Mouse (Mus musculus) right cerebral cortex, postnatal 4 days (tissue): ENCODE measurements around the gene Adgrb2.

Experiments
- DNase-seq: peaks from one replicate; pipeline ENCODE4 v3.0.0-alpha.2; 2022

Gene Adgrb2

DNA sequence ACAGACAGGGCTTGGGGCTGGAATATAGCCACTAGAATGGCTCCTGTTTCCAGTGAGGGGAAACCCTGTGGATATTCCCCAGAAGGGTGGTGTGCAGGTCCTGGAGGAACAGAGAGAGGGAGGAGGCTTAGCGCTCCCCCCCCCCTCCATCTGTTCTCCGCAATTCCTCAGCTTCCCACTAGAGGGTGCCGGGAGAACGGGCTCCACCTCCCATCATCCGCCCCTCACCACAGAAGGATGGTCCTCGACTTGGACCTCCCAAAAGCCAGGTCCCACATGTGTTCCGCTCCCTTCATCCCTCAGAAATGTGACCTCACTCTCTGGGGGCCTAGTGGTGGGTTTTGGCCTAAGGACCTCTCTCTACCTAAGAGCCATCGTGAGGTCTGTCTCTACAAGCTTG is 51.4 kb downstream of the Adgrb2 start:
- DNase-seq = peak; percentile 52

- DNase-seq = no peak
Observed at GRCm38 (mm10) chr4:130036573-130037401, 52.1 kb downstream of the Adgrb2 start.

GRCm38 (mm10) chr4:130039351-130039750 is 54.7 kb downstream of the Adgrb2 start:
- DNase-seq = no peak

- DNase-seq = no peak
Observed at GRCm38 (mm10) chr4:130041076-130041475, 56.4 kb downstream of the Adgrb2 start.

- no peak for DNase-seq
Observed at GRCm38 (mm10) chr4:130044211-130044610, 59.5 kb downstream of the Adgrb2 start.

GRCm38 (mm10) chr4:130045609-130046008 is 60.9 kb downstream of the Adgrb2 start:
- no peak for DNase-seq

- peak; percentile 84 for DNase-seq
Observed at GRCm38 (mm10) chr4:130047331-130048202, 62.9 kb downstream of the Adgrb2 start, which contains the start of gene Col16a1. Gene Col16a1, plus strand, starts transcription at chr4:130047840.

DNA sequence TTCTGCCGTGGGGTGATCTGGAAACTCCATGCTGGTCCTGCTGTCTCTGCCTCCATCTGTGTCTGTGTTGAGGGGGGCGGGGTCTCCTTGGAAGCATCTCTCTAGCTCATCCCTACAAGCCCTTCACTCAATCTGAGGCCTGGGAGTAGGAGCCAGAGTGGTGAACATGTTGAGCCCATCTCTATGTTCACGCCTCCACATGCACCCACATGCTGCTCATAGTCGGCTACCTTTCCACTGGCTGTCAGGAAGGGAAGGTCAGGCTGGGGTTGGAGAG is 63.5 kb downstream of the Adgrb2 start:
- no peak for DNase-seq

DNA sequence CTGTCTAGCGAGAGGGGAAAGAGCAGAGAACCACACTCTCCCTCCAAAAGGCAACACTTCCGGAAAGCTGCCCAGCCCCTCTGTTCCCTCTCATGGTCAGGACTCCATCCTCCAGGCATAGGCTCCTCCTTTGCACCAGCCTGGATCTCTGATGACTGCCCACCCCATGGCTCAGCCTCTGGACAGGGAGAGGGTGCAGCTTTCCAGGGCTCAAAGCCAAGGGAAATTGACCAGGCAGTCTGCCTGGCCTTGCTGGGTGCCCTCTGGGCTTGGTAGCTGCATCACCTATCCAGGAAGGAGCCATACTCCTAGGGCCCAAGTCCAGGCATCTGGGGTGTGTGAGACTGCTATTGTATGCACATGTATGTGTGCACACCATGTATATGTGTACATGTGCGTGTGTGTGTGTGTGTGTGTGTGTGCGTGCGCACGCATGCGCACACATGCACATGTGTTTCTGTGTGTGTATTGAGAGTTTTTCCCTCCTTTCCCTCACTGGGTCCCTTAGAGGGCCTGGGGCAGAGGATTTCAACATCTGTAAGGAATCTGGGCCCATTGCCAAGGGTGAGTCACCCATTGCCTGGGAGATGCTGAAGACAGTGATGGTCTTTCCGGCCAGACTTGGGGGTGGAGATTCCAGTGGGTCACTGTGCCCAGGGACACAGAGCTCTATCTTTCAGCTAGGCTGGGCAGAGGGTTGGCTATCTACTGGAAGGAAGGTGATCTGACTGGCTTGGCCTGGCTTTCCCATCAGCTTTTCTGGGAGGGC is 65.6 kb downstream of the Adgrb2 start:
- DNase-seq = no peak

GRCm38 (mm10) chr4:130052283-130052682 is 67.6 kb downstream of the Adgrb2 start:
- no peak for DNase-seq

DNA sequence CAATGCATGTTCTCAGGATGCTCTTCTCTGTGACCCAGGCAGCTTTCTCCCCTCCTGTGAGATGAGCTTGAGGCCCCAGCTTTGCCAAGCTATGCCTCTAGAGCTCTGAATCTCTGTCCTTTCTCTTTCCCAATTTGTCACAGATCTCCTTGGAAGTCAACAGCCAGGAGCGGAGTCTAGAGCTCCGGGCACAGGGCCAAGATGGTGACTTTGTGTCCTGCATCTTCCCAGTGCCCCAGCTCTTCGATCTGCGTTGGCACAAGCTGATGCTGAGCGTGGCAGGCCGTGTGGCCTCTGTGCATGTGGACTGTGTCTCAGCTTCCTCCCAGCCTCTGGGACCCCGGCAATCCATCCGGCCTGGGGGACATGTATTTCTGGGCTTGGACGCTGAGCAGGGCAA is 68.4 kb downstream of the Adgrb2 start:
- no peak for DNase-seq

DNA sequence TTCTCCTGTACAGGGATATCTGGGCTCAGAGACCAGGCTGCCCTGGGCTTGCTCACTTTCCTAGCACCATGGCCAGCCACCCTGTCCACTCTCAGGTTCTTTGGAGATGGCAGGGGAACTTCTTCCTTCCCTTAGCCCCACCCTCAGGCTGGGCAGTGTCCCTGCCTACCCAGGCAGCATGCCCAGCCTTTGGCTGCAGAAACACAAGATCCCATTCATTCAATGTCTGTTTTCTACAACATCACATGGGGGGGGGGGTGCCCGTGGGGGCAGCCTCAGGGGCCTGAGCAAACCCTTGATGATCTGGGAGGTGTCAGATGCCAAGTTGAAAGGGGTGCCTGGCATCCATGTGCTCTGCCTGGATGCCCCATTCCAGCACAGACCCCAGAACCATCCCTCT is 70.1 kb downstream of the Adgrb2 start:
- DNase-seq = no peak

DNA sequence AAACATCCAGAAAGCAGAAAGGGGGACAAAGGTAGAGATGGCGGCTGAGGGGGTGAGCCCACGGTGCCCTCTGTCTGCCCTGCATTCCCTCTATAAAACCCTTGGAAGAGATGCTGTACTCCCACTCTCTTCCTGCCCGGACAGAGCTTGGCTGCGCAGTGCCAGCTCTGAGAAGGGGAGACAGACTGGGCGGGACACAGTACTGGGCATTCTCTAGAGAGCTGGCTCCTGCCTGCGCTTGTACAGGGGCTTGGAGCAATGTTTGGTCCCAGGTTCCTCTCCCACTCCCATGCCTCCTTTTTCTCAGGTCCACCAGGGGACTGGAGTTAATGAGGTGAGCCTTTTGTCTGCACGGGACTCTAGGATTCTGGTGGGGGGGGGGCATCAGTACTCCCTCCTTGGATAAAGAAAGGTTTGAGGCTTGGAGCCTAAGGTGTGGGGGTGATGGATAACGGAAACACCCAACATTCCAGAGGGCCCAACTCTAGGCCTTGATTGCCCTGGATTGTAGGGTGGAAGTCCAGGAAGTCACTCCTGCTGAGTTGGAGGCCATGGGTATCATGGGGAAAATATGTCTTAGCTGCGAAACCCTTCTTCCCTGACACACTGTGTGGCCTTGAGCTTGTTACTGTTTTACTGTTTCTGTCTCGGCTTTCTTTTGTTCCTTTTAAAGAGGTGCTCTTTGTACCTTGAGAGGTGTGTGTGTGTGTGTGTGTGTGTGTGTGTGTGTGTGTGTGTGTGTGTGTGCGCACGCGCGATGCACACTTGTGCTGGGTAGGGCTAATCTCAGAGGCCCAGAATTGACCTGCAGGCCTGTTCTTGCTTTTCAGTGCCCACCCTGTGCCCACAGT is 70.7 kb downstream of the Adgrb2 start:
- no peak for DNase-seq

GRCm38 (mm10) chr4:130056011-130056322 is 71.3 kb downstream of the Adgrb2 start:
- DNase-seq = no peak

DNA sequence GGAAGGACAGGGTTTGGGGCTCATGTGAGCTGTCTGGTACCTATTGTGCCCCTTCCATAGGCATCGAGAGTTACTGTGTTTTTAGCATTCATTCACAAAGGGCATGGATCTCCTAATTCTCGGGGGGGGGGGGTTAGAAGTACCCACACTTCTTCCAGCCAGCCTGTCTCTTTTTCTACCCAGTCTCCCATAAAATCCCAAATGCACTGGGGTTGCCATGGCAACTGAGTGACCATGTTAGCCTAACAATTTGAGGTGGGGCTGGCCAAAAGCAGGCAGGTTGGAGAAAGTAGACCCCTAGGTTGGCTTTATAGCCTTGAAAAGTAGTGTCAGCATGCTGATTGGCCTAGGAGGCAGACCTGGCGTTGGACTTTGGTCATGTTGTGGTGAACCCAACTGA is 71.8 kb downstream of the Adgrb2 start:
- no peak for DNase-seq

DNA sequence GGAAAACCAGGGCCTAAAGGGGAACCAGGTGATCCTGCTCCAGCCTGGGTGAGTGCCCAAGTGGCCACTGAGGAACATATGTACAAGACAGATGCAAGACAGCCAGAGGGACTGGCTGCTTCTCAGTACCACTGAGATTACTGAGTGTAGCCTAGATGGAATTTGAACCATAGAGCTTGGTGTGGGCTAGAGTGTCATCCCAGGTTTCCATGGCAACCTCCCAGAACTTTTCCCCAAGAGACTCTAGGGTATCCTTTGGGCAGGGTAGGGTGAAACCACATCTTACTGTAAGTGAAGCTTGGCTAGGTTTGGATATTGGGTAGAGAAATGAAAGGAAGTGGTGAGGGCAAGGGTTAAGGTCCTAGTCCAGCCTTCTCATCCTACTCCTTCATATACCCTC is 76.3 kb downstream of the Adgrb2 start:
- no peak for DNase-seq

DNA sequence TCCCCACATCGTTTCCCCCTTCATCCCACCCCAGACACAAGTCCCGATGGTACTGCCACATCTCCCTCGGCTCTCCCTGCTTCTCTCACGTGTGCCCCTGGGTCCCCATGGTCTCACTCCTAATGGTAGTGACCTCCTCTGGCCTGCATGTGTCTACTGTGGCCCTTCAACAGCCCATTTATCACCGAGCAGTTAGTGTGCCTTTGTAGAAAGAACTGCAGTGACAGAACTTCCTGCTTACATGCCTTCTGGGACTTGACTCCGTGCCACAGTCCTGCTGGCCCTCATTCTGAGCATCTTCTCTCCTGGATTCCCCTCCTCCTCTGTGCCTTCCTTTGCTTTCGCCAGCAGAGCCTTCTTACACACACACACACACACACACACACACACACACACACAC is 78.5 kb downstream of the Adgrb2 start:
- DNase-seq = no peak

- no peak for DNase-seq
Observed at GRCm38 (mm10) chr4:130066816-130067215, 82.1 kb downstream of the Adgrb2 start.

- no peak for DNase-seq
Observed at GRCm38 (mm10) chr4:130070523-130070922, 85.9 kb downstream of the Adgrb2 start.

- DNase-seq = no peak
Observed at GRCm38 (mm10) chr4:130071758-130072157, 87.1 kb downstream of the Adgrb2 start.
